Mouse (Mus musculus): Measurements from ENCODE around the gene Zdbf2. TPM values are rescaled to one million over a fixed set of nuclear protein-coding genes. Genes with fewer than 3 reads are reported as not detected.

The Zdbf2 gene
- polyA plus RNA-seq (2012; rRNA removed), result 0.03 TPM in 2 replicates

- H3K27ac ChIP-seq (ENCODE audit: insufficient read depth, low read depth, low read length), result no peak within 1 kb of the TSS
- peak within 1 kb of the TSS; percentile 45 for H3K4me3 ChIP-seq (ENCODE audit: insufficient read depth, low read depth, low read length)
- no peak for TF ChIP-seq CTCF (conservative IDR thresholded peaks at IDR 0.05; ENCODE audit: insufficient read depth, insufficient read length, low read depth, low read length)
- H3K36me3 ChIP-seq (ENCODE audit: control insufficient read depth, insufficient read depth, low read length), result no peaks in the 10 kb centered on the region
- WGBS, result 2% methylated on average over 49 of the region's 49 CpGs
- H3K27me3 ChIP-seq (replicated peaks; ENCODE audit: control insufficient read depth, insufficient read depth, low read length), result peaks cover 16% of the 10 kb centered on the region
- peaks cover 3% of the 10 kb centered on the region; the same call in 1 of the 2 replicates for H3K4me1 ChIP-seq (ENCODE audit: control insufficient read depth, insufficient read depth, low read length)
- no peak for DNase-seq
Measured at GRCm38 (mm10) chr1:63272741-63273338, at the start of gene Zdbf2. Zdbf2 (plus strand) TSS chr1:63273265.

GRCm38 (mm10) chr1:63225009-63225408, 48.1 kb upstream of the Zdbf2 start:
- Histone ChIP-seq H3K4me1 (ENCODE audit: control insufficient read depth, insufficient read depth, low read length) (no peaks in the 10 kb centered on the region), H3K27me3 (replicated peaks; ENCODE audit: control insufficient read depth, insufficient read depth, low read length) (peaks cover 2% of the 10 kb centered on the region; the same call in 1 of the 2 replicates), H3K27ac (ENCODE audit: insufficient read depth, low read depth, low read length) (no peak overlapping the region), H3K4me3 (ENCODE audit: insufficient read depth, low read depth, low read length) (no peak overlapping the region), H3K36me3 (ENCODE audit: control insufficient read depth, insufficient read depth, low read length) (no peaks in the 10 kb centered on the region)
- 84% methylated on average over 4 of the region's 4 CpGs for WGBS
- TF ChIP-seq POLR2A (IDR thresholded peaks at IDR 0.05; ENCODE audit: low read depth, low read length), result no peak
- no peak for TF ChIP-seq CTCF (conservative IDR thresholded peaks at IDR 0.05; ENCODE audit: insufficient read depth, insufficient read length, low read depth, low read length)
- DNase-seq, result no peak

GRCm38 (mm10) chr1:63225890-63226289, 47.2 kb upstream of the Zdbf2 start:
- Histone ChIP-seq H3K4me3 (ENCODE audit: insufficient read depth, low read depth, low read length) (no peak overlapping the region), H3K4me1 (ENCODE audit: control insufficient read depth, insufficient read depth, low read length) (no peaks in the 10 kb centered on the region), H3K27me3 (replicated peaks; ENCODE audit: control insufficient read depth, insufficient read depth, low read length) (peaks cover 2% of the 10 kb centered on the region; the same call in 1 of the 2 replicates), H3K27ac (ENCODE audit: insufficient read depth, low read depth, low read length) (no peak overlapping the region), H3K36me3 (ENCODE audit: control insufficient read depth, insufficient read depth, low read length) (no peaks in the 10 kb centered on the region)
- TF ChIP-seq POLR2A (IDR thresholded peaks at IDR 0.05; ENCODE audit: low read depth, low read length) (no peak), CTCF (conservative IDR thresholded peaks at IDR 0.05; ENCODE audit: insufficient read depth, insufficient read length, low read depth, low read length) (no peak)
- DNase-seq, result no peak
- 7% methylated on average over 7 of the region's 7 CpGs for WGBS

GRCm38 (mm10) chr1:63227241-63227640, 45.8 kb upstream of the Zdbf2 start:
- H3K4me1 ChIP-seq (ENCODE audit: control insufficient read depth, insufficient read depth, low read length), result no peaks in the 10 kb centered on the region
- TF ChIP-seq POLR2A (IDR thresholded peaks at IDR 0.05; ENCODE audit: low read depth, low read length) (no peak), CTCF (conservative IDR thresholded peaks at IDR 0.05; ENCODE audit: insufficient read depth, insufficient read length, low read depth, low read length) (no peak)
- H3K4me3 ChIP-seq (ENCODE audit: insufficient read depth, low read depth, low read length), result no peak overlapping the region
- DNase-seq, result no peak
- no peak overlapping the region for H3K27ac ChIP-seq (ENCODE audit: insufficient read depth, low read depth, low read length)
- 63% methylated on average over 5 of the region's 5 CpGs for WGBS
- H3K36me3 ChIP-seq (ENCODE audit: control insufficient read depth, insufficient read depth, low read length), result no peaks in the 10 kb centered on the region
- H3K27me3 ChIP-seq (replicated peaks; ENCODE audit: control insufficient read depth, insufficient read depth, low read length), result peaks cover 2% of the 10 kb centered on the region; the same call in 1 of the 2 replicates

- H3K4me3 ChIP-seq (ENCODE audit: insufficient read depth, low read depth, low read length), result no peak overlapping the region
- no peaks in the 10 kb centered on the region for H3K27me3 ChIP-seq (replicated peaks; ENCODE audit: control insufficient read depth, insufficient read depth, low read length)
- no peak for TF ChIP-seq CTCF (conservative IDR thresholded peaks at IDR 0.05; ENCODE audit: insufficient read depth, insufficient read length, low read depth, low read length)
- H3K4me1 ChIP-seq (ENCODE audit: control insufficient read depth, insufficient read depth, low read length), result no peaks in the 10 kb centered on the region
- WGBS, result 45% methylated on average over 5 of the region's 5 CpGs
- DNase-seq, result no peak
- H3K36me3 ChIP-seq (ENCODE audit: control insufficient read depth, insufficient read depth, low read length), result no peaks in the 10 kb centered on the region
- no peak overlapping the region for H3K27ac ChIP-seq (ENCODE audit: insufficient read depth, low read depth, low read length)
Measured at GRCm38 (mm10) chr1:63237371-63237770, 35.7 kb upstream of the Zdbf2 start.

- 71% methylated on average over 4 of the region's 4 CpGs for WGBS
- H3K4me3 ChIP-seq (ENCODE audit: insufficient read depth, low read depth, low read length), result no peak overlapping the region
- H3K36me3 ChIP-seq (ENCODE audit: control insufficient read depth, insufficient read depth, low read length), result no peaks in the 10 kb centered on the region
- H3K4me1 ChIP-seq (ENCODE audit: control insufficient read depth, insufficient read depth, low read length), result no peaks in the 10 kb centered on the region
- no peak for DNase-seq
- H3K27me3 ChIP-seq (replicated peaks; ENCODE audit: control insufficient read depth, insufficient read depth, low read length), result no peaks in the 10 kb centered on the region; the same call in 1 of the 2 replicates
- no peak overlapping the region for H3K27ac ChIP-seq (ENCODE audit: insufficient read depth, low read depth, low read length)
- TF ChIP-seq POLR2A (IDR thresholded peaks at IDR 0.05; ENCODE audit: low read depth, low read length) (no peak), CTCF (conservative IDR thresholded peaks at IDR 0.05; ENCODE audit: insufficient read depth, insufficient read length, low read depth, low read length) (no peak)
Measured at GRCm38 (mm10) chr1:63239305-63239704, 33.8 kb upstream of the Zdbf2 start.

- no peaks in the 10 kb centered on the region for H3K36me3 ChIP-seq (ENCODE audit: control insufficient read depth, insufficient read depth, low read length)
Measured at GRCm38 (mm10) chr1:63239751-63240150, 33.3 kb upstream of the Zdbf2 start.

More at GRCm38 (mm10) chr1:63239751-63240150, 33.3 kb upstream of the Zdbf2 start:
- no peak for TF ChIP-seq CTCF (conservative IDR thresholded peaks at IDR 0.05; ENCODE audit: insufficient read depth, insufficient read length, low read depth, low read length)
- no peak for TF ChIP-seq POLR2A (IDR thresholded peaks at IDR 0.05; ENCODE audit: low read depth, low read length)
- no peaks in the 10 kb centered on the region for H3K4me1 ChIP-seq (ENCODE audit: control insufficient read depth, insufficient read depth, low read length)
- no peak for DNase-seq
- H3K4me3 ChIP-seq (ENCODE audit: insufficient read depth, low read depth, low read length), result no peak overlapping the region
- no peaks in the 10 kb centered on the region; the same call in 1 of the 2 replicates for H3K27me3 ChIP-seq (replicated peaks; ENCODE audit: control insufficient read depth, insufficient read depth, low read length)
- 90% methylated on average over 8 of the region's 8 CpGs for WGBS
- no peak overlapping the region for H3K27ac ChIP-seq (ENCODE audit: insufficient read depth, low read depth, low read length)
